Mouse (Mus musculus) adrenal gland, postnatal 14 days (tissue): ENCODE results near the gene Kif22. TPM values are rescaled to one million over a fixed set of nuclear protein-coding genes. Genes with fewer than 3 reads are reported as not detected.

Experiments used
- DNase-seq: peaks from one replicate; pipeline ENCODE4 v3.0.0; 2021; ENCODE audit warnings: mixed read lengths
- total RNA-seq: library from RNA; stranded (reverse); gene quantifications from 2 replicates; pipeline ENCODE4 v1.2.3, GENCODE M21; 2021

The Kif22 gene
- total RNA-seq, 1 experiment from 2014 or later, result 21.7 TPM

DNA sequence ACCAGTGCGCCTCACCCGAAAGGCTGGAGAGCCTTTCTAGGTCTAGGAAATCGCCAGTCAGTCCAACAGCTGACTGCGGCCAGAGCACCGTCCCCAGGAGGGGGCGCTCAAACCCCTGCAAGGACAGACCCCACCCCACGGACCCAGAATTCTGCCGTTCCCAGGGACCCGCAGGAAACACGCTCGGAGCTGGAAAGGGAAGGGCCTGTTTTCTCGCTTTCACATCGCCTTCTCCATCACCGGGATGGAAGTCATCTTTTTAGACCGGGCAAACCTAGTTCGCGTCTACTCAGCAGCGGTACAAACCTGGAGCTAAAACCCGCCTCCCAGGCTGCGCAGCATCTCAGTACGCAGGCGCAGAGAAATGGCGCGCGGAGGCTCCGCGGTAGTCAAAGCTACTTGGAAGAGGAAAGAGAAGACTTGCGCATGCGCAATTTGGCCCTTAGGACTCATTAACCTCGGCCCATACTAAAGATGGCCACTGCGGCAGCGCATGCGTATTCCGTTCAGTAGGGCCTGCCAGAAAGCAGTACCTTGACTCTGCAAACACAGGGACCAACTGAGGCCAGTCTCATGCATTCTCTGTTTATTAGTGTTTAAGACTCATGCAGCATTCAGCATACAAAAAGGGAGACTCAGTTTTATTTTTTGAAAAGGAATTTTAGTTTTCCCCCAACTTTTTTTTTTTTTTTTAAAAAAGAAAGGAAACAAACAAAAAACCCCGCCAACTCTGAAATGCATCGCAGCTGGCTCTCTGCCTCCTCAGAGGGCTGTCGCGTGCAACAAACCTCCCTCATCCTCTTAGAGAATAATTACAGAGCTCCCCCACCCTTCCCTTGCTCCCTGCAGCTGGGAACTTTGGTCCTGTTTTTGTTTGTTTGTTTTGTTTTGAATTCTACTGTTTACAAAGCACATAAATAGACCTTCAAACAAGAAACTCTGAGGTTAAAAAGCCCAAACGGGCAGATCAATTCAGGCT lies 25.0 kb downstream of the Kif22 start, which contains the start of gene Pagr1a:
Pagr1a (minus strand) TSS at position 382 of the 979 bp plus-strand sequence.
- DNase-seq, result peak; percentile 98

DNA sequence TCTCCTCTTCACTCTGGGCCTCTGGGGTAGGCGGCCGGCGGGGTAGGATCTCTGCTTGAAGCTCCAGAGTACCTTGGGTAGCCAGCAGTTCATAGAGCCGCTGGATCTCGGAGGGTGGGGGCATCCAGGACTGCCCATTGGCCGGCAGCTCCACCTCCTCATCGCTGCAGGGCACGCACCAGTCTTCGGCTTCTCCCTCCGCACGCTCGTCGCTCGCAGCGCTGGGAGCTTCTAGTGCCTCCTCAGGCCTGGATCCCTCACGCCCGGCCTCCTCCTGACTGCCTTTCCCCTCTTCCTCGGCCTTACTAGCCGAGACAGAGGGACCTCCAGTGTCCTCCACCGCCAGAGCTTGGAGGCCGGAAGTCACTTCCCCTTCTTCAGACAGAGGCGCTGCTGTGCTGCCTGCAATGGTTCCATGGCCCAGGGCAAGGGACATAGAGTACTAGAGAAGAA lies 25.8 kb downstream of the Kif22 start:
- peak; percentile 79 for DNase-seq

DNA sequence TGATC lies 26.0 kb downstream of the Kif22 start, which contains the start of gene Pagr1b:
Pagr1b (minus strand) TSS at position 4 of the 5 bp plus-strand sequence.
- no peak for DNase-seq

DNA sequence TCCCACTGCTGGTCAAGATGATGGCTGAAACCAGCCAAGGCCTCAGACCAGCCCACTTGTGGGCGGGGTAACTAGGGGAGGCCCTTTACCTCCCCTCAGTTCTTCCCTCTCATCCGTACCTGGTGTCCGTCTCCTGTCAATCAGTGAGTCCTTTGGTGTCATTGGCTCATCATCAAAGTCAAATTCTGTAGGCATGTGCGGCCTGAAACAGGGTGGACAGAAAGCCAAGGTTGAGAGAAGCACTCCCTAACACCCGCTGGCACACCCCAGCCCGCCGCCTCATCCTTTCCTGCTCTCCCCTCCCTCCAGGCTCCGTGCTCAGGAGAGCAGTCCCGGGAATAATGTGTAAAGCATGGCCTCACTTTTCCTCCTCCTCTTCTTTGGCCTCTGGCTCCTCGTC lies 26.2 kb downstream of the Kif22 start:
- DNase-seq, result peak; percentile 69

DNA sequence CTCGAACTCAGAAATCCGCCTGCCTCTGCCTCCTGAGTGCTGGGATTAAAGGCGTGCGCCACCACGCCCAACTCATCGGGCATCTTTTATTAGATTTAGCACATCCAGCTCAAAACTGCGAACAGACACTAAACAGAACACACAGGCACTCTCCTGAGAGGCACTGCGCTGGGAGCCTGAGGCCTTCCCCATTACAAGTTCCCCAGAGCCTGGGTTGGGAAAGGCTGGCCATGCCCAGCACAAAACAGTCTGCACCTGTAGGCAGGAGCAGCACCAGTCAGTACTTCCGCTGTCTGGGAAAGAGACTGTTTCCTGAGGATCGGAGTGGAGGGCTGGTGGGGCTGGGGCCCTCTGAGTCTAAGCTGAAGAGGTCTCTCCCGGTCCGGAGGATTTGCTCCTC lies 27.3 kb downstream of the Kif22 start:
- DNase-seq, result no peak

DNA sequence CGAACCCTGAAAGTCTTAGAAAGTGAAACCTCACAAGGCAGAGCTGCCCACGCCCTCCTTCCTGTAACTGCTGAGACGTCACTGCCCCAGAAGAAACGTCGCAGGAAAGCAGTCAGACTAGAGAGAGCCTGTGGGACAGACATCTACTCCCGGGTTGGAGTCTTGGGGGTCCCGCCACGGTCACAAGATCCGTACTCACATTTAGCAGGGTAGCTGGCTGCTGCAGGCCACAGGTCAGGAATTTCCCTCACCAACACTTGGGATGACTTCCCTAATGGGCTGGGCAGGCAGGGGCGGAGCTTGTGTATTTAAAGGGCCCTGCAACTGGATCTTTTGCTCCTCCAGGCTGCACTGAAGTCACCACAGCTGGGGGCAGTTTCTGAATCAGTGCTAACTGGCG lies 28.0 kb downstream of the Kif22 start, which contains the start of gene Mvp:
Mvp (minus strand) TSS at position 302 of the 400 bp plus-strand sequence.
- DNase-seq, result peak; percentile 86

DNA sequence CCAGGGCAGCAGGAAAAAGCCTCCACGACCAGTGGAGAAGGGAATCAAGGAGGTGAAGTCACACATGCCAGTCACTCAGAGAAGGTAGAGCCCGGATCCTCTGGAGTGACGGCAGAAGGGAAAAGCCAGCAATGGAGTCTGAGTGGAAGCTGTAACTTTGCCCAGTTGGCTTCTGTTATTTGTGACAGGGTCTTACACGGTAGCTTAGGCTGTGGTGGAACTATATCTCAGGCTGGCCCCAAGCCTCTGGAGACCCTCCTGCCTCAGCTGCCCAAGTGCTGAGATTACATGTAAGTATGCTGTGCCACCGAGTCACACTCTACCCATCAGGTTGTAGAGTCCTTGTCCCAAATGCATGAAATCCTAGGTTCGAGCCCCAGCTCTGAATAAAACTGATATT lies 28.9 kb downstream of the Kif22 start:
- no peak for DNase-seq

DNA sequence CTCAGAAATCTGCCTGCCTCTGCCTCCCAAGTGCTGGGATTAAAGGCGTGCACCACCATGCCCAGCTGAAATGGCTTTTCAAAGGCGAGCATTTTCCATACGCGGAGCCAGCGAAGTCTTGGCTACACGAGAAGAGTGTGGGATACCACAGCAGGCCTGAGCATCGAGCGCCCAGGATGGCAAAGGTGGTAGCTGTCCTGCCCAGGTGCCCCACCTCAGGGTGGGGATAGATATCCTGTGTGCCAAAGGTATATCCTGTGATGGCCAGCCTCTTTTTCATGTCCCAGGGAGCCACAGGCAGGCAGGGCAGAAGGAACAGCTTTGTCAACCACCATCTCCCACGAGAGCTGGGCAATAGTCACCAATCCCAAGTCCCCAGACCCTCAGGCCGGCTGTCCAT lies 29.4 kb downstream of the Kif22 start:
- no peak for DNase-seq

DNA sequence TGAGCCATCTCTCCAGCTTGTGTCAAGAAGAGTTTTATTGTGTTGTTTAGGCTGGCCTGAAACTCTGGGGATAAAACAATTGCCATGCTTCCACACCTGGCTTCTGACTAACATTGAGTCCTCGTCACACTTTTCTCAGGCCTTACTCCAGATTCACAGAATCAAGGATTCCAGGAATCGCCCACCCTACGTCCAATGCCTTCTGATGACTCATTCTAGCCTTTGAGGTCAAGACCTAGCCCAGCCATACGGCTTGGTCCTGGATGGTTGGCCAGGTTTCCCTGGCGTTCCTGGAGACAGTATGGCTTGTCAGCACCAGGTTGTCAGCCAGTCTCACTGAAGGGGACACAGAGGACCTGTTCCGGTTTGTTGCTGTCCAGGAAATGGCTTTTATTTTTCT lies 29.9 kb downstream of the Kif22 start:
- DNase-seq, result no peak

DNA sequence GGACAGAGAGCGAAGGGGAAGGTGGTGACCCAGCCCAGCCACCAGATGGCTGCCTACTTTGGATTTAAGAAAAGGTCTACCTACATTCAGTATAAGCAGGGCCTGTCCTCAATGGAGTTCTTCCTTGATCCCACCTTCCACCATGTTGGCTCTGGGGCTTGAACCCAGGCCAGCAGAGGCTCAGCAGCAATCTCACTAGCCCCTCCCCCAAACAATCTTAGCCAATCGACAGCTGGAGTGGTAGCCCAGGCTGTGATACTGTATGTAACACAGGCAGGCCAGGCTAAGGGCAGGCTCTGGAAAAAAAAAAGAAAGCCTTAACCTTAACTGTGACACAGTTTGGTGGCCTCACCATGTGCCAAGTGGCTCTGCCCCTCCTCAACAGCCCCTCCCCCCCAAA lies 30.6 kb downstream of the Kif22 start:
- no peak for DNase-seq

DNA sequence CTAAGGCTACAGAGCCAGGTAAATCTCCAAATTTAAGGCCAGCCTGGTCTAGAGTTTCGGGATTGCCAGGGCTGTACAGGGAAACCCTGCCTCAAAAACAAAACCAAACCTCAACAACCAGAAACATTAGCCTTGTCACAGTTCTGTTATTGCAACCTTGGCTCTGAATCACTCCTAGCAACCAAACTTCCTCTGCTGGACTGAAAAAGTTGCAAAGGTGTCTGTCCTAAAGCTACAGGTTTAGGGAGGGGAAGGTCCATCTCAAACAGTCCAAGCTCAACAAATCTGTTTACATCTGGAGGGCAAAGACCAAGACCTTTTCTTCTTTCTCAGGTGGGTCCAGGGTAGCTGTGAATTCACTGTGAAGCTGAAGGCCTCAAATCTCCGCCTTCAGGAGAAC lies 31.2 kb downstream of the Kif22 start:
- DNase-seq, result no peak

DNA sequence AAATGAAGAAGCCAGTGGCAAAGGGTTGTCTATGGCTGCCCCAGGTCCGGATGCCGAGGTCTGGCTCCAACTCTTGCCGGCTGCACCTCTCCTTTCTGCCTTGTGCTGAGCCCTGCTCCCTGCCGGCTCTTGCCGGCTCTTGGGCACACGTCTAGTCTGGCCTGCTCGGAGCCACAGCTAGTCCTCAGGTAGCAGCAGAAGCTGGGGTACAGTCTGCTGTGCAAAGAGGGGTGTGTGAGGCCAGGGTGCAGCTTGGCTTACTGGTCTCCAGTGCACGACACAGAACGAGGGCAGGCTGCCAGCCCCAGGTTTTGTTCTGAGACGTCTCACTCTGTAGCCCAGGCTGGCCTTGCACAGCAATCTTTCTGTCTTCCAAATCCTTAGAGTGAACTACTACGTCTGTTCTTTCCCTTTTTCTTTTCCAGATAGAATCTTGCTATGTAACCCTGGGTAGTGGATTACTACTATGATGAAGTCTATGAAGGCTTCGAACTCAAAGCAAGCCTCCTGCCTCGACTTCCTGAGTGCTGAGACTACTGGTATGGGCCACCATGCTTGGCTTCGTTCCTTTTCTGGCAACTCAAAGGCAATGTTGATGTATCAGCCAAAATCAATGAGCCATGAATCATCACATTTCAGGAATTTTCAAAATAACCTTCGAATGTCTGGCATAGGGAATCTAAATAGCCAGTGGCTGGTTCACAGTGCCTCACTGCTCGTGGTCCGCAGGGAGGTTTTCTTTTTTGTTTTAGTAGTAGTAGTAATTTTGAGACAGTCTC lies 32.8 kb downstream of the Kif22 start:
- no peak for DNase-seq

DNA sequence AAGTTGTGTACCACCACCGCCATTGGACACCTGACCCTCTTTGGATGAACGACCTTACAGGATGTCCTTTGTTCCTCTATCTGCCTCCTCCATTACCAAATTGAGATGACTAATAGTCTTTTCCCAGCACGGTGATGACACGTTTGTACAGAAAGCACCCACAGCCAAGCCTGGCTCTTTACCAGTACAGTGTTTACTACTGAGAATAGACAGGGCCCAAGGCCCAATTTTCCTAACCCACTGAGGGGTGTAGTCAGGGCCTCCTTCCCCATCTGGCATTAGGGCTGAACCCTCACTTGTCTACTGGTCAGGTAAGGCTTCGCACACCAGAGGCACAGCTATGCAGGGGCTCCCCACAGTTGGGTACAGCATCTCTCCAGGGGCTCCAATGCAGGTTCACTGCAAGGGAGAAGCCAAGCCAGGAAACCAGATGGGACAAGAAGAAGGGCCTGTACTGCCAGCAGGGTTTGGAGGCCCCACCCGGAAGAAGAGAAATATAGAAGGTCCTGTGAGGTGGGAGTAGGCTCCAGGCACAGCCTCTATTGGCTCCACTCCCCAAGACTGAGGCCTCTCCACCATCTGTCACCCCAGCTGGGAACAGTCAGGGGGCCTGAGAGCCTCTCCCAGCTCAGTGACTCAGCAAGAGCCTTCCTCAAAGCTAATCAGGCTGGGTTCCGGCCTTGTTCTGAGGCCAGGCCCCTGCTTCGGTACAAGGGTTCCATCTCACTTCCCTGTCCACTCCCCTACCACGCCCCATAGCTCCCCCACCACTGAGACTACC lies 33.8 kb downstream of the Kif22 start:
- DNase-seq, result peak; percentile 80

DNA sequence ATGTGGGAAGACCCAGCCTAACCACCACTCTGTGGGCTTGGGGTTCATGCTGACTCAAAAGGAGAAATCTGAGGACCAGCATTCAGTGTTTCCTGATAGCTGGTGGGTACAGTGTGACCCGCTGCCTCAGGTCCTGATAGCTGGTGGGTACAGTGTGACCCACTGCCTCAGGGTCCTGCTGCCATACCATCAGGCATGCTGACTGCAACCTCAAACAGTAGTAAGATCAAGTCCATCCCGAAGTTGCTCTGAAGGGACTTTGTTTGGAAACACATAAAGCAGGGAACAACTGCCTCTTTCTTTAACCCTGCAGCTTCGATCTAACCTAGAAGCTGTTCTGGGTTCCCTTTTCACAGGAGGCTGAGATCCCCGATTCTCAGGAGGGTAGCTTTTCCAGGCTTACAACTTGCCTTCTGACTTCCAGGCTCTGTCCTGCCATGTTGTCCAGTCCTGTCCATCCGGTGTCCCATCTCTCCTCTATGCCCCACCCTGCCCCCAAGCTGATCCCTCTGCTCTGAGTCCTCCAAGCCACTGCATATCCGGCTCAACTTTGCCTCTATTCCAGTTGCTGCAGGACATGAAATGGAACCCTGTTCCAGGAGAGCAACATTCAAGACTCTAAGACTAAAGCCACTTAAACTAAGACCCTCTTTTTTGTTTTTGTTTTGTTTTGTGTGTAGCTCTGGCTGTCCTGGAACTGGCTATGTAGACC lies 34.8 kb downstream of the Kif22 start:
- no peak for DNase-seq

DNA sequence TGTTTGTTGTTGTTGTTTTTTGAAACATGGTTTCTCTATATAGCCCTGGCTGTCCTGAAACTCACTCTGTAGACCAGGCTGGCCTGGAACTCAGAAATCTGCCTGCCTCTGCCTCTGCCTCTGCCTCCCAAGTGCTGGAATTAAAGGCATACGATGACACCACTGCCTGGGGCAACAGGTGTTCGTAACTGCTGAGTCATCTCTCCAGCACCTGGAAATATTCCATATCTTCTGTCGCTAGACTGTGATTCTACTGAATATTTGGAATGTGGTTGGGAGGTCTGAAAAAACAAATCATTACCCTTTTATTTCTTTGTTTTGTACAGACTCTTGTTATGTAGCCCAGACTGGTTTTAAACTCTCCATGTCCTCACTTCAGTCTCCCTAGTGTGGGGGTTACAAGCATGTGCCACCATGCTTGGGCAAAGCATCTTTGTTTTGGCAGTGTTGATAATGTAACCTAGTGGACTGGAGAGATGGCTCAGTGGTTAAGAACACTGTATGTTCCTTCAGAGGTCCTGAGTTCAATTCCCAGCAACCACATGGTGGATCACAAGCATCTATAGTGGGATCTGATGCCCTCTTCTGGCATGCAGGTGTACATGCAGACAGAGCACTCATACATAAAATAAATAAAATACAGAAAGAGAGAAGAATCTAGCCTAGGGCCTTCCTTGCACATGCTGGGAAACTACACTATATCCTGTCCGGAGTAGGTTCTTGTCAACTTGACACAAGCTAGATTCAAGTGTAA lies 38.0 kb downstream of the Kif22 start:
- DNase-seq, result no peak

DNA sequence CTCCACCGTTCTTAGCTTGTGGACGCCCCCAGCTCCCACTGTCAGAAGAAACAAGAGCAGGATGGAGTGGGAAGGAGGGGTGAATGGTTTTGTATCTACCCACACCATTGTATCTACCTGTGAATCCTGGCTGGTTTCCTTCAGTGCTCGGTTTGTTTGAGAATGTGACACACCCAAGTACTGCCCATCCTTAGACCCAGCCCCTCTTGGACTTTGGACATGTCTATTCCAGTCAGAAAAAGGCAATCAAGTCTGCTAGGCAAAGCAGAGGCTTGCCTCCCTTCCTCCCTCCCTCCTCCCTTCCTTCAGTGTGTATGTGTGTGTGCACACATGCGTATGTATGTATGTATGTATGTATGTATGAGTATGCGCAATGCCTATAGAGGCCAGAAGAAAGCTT lies 38.7 kb downstream of the Kif22 start:
- DNase-seq, result no peak

DNA sequence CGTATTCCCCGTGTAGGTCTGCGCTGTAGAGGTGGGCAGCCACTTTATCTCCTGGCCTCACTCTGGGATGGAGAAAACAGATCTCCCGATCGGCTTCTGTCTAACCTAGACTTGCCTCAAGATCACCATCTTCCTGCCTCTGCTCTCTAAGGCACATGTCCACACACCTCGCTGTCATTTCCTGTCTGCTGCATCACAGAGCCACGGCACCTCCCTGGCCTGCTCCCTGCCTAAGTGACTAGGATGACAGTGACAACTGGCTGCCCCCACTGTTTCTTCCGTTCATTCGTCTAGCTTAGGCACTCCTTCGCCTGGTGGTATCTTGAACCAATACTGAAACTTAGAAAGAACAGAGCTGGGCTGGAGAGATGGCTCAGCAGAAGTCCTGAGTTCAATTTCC lies 42.7 kb downstream of the Kif22 start:
- no peak for DNase-seq

DNA sequence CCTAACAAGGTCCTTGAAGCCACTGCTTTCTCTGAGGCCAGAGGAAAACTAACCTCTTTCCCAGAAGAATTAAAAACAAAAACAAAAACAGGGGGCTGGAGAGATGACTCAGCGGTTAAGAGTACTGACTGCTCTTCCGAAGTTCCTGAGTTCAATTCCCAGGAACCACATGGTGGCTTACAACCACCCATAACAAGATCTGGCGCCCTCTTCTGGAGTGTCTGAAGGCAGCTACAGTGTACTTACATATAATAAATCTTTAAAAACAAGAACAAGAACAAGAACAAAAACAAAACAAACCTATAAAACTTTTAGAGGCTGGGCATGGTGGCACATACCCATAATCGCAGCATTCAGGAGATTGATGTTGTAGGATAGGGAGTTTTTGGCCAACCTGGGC lies 45.8 kb downstream of the Kif22 start:
- DNase-seq, result peak; percentile 31

DNA sequence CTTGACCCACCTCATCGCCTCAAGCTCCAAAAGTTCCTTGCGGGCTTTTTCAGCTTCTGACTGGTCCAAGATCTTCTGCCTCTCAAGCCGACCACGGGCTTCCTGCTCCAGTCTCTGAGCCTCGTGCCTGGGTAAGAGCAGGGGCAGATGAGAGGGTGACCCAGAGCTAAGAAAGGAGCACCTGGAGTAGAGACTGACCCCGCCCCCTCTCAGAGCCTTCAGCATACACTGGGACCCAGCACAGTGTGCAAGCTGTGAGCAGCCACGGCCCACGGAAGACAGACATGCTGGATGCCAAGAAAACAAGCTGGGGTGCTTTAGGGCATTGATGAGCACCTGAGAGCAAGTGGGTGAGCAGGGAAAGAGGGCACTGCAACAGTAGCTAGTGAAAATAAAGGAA lies 53.5 kb downstream of the Kif22 start:
- no peak for DNase-seq

DNA sequence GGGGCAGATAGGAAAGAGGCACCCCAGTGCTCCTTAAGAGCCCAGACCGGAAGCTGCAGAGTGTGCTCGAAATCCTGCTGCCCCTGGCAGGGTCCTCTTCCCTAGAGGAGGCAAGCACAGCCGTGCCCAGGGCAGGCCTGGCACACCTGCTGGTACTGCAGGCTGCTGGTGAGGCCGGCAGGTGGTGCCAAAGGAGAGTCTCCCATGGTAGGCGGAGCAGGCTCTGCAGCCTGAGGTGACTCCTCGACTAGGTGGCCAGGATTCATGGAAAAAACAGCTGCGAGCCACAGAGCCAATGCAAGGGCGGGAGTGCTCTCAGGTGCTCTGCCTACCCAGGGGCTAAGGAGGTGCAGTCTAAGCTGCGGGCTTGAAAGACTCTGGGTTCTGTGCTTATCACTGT lies 56.0 kb downstream of the Kif22 start:
- peak; percentile 62 for DNase-seq

DNA sequence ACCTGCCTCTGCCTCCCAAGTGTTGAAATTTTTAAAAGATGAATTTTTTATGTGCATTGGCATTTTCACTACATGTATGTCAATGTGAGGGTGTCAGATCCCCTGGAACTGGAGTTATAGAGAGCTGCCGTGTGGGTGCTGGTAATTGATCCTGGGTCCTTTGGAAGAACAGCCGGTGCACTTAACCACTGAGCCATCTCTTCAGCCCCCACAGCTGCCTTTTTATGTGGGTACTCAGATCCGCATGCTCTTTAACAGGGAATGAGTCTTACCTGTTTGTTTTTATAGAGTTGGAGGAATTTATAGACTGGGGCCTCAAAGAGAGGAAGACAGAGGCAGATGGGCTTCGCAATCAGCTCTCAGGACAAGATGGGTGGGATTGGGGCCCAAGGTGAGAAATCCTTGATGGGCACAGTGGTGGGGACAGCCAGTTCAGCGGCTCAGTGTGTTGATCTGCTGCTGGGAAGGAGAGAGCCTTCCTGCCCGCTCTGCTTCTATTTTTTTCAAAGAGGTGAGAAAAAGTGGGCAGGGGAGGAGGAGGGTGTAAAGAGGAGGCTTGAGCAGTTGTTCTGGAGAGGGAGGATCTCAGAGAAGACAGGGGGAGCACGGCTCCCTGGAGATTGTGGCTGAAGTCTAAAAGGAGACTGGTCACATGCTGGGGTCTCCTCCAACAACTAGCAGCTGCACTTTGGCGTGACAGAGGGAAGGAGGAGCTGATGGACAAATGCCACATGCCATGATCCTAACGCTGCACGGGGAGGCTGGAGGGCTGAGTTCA lies 57.4 kb downstream of the Kif22 start:
- DNase-seq, result no peak
